Mouse (Mus musculus) embryonic facial prominence, embryonic 13.5 days (tissue): ENCODE measurements at regions not wholly inside any gene's neighbourhood (a gene's known extent, or its start where the extent isn't known, plus 50 kb on each side); places are given as distances from the start of the nearest gene placed in this dataset.

ENCODE experiments used
- ATAC-seq: fragments of 200-750 bp; cut with Nextera tagmentation; 2 replicates; pipeline ENCODE4 v1.8.0; 2017; ENCODE audit warnings: low read depth; ENCODE audit not compliant: insufficient number of reproducible peaks, insufficient read depth, low FRiP score, low TSS enrichment
- H3K27ac ChIP-seq: fragments of 300-500 bp; sonication (generic); 2 replicates; pipeline ENCODE4 v1.5.1; 2015; ENCODE audit warnings: moderate library complexity, mild to moderate bottlenecking, inconsistent platforms
- H3K27me3 ChIP-seq: fragments of 300-500 bp; sonication (generic); 2 replicates; pipeline ENCODE4 v1.6.1; 2015; ENCODE audit warnings: mild to moderate bottlenecking, inconsistent platforms
- H3K36me3 ChIP-seq: fragments of 300-500 bp; sonication (generic); 2 replicates; pipeline ENCODE4 v1.6.1; 2015; ENCODE audit warnings: mild to moderate bottlenecking, inconsistent platforms
- H3K4me1 ChIP-seq: fragments of 300-500 bp; sonication (generic); 2 replicates; pipeline ENCODE4 v1.6.1; 2015; ENCODE audit warnings: inconsistent platforms
- H3K4me2 ChIP-seq: fragments of 300-500 bp; sonication (generic); 2 replicates; pipeline ENCODE4 v1.6.1; 2015; ENCODE audit warnings: moderate library complexity, mild to moderate bottlenecking, inconsistent platforms
- H3K4me3 ChIP-seq: fragments of 300-500 bp; sonication (generic); 2 replicates; pipeline ENCODE4 v1.5.1; 2015; ENCODE audit warnings: mild to moderate bottlenecking, inconsistent platforms
- H3K9ac ChIP-seq: fragments of 300-500 bp; sonication (generic); 2 replicates; pipeline ENCODE4 v1.6.1; 2015; ENCODE audit warnings: mild to moderate bottlenecking, inconsistent platforms
- H3K9me3 ChIP-seq: fragments of 300-500 bp; sonication (generic); 2 replicates; pipeline ENCODE4 v1.6.1; 2016; ENCODE audit warnings: inconsistent platforms
- WGBS: fragments of 180-500 bp; shearing (Covaris S2); methylation state at CpG from one replicate; pipeline ENCODE4 v1.1.7; 2015; ENCODE audit warnings: mixed read lengths; 5-methylcytosine and 5-hydroxymethylcytosine counted together

DNA sequence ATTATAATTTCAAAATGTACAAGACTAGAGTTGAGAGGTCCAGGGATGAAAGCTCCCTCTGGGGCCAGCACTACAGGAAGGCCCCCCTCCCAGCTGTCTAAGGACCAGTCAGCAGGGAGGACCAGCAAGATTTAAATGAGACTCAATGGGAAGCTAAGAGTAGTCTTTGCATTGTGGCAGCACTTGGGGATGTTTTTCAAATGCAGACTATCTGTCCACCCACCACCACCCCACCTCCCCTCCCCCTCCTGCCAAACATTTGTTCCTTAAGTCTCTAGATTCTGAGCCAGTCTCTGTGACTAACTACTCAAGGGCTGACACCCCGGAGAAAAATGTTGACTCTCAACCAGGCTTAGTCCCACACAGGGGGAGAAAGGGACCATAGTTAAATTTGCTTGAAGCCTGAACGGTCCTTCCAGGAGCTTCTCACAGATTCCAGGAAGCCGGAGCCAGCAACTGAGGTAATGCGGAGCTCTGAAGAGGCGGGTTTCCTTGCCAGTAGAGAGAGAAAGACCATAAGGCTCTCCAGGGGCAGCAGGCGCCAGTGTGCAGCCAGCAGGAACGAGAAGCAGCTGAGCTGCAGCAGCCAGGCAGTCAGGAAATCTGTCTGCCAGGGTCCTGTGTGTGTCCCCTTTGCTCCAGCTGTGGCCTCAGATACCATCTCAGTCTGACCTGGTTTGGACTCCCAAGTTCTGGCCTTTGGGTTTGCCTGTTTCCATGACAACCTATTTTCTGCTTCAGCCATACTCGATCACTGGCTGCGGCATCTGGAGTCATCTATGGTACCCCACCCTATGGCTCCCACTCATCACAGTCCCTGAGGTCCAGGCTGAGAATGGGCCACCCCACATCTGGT, 152.1 kb upstream of the Plcz1 start:
- Histone ChIP-seq H3K36me3 (no peaks in the 10 kb centered on the region), H3K27me3 (no peaks in the 10 kb centered on the region), H3K9ac (no peak overlapping the region), H3K4me2 (peak overlapping the region; percentile 27), H3K4me3 (no peak overlapping the region), H3K9me3 (no peaks in the 10 kb centered on the region), H3K4me1 (peaks cover 13% of the 10 kb centered on the region), H3K27ac (peak overlapping the region; percentile 22; the same call in 1 of the 2 replicates)
- WGBS: 25% methylated on average over 9 of the region's 9 CpGs
- ATAC-seq: no peak

DNA sequence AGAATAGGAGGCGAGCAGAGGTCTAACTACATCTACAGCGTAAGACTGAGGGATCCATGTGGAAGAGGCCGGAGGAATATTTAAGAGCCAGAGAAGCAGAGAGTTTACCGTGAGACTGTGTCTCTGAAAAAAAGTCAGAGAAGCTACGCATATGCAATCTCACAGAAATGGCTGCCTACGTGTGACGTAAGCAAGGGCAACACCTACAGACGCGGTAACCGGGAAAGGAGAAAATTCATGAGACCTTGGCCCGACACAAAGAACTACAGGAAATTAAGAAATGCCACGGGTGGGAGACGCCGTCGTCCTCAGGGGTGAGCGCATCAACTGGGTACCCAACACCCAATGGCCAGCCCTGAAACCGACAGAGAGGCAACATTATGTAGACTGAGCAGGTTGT, 151.3 kb upstream of the Plcz1 start:
- no peak for ATAC-seq
- Histone ChIP-seq H3K36me3 (no peaks in the 10 kb centered on the region), H3K27ac (no peak overlapping the region), H3K4me1 (peaks cover 13% of the 10 kb centered on the region), H3K9ac (no peak overlapping the region), H3K4me3 (no peak overlapping the region), H3K4me2 (no peak overlapping the region), H3K9me3 (no peaks in the 10 kb centered on the region), H3K27me3 (no peaks in the 10 kb centered on the region)
- 87% methylated on average over 17 of the region's 17 CpGs for WGBS

- Histone ChIP-seq H3K9me3 (no peaks in the 10 kb centered on the region), H3K4me1 (peaks cover 13% of the 10 kb centered on the region)
- 78% methylated on average over 4 of the region's 4 CpGs for WGBS
Observed at GRCm38 (mm10) chr6:140191341-140191740, 150.1 kb upstream of the Plcz1 start.

GRCm38 (mm10) chr6:140189601-140190000, 148.3 kb upstream of the Plcz1 start:
- Histone ChIP-seq H3K9me3 (no peaks in the 10 kb centered on the region), H3K4me2 (no peak overlapping the region), H3K36me3 (no peaks in the 10 kb centered on the region), H3K4me3 (no peak overlapping the region), H3K4me1 (peaks cover 12% of the 10 kb centered on the region), H3K9ac (no peak overlapping the region), H3K27me3 (no peaks in the 10 kb centered on the region), H3K27ac (no peak overlapping the region)
- no peak for ATAC-seq
- WGBS: 87% methylated on average over 9 of the region's 9 CpGs

More at GRCm38 (mm10) chr6:140191341-140191740, 150.1 kb upstream of the Plcz1 start:
- H3K27me3 ChIP-seq: no peaks in the 10 kb centered on the region
- no peak overlapping the region for H3K27ac ChIP-seq
- ATAC-seq: no peak
- H3K4me2 ChIP-seq: no peak overlapping the region
- H3K4me3 ChIP-seq: no peak overlapping the region
- H3K9ac ChIP-seq: no peak overlapping the region
- no peaks in the 10 kb centered on the region for H3K36me3 ChIP-seq

DNA sequence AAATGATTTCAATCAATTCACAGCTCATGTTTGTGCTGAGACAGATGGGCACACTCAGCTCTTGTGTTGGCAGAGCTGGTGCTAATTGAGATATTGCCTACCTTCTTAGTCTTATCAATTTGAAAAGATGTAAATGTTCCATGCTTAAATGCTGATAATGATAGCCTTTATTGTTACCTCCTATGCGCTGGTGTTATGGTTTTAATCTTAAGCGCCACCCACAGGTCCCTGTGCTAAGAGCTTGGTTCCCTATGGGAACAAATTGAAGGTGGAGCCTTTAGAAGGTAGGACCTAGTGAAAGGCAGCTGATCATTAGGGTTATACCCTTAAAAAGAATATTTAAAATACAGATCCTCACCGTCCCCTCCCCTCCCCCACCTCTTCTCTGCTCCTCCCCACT, 146.5 kb upstream of the Plcz1 start:
- Histone ChIP-seq H3K4me1 (no peaks in the 10 kb centered on the region), H3K27ac (no peak overlapping the region), H3K4me2 (no peak overlapping the region), H3K36me3 (no peaks in the 10 kb centered on the region), H3K9me3 (no peaks in the 10 kb centered on the region), H3K27me3 (no peaks in the 10 kb centered on the region), H3K4me3 (no peak overlapping the region), H3K9ac (no peak overlapping the region)
- 90% methylated on average over 3 of the region's 3 CpGs for WGBS
- no peak for ATAC-seq

GRCm38 (mm10) chr6:140187106-140187505, 145.8 kb upstream of the Plcz1 start:
- Histone ChIP-seq H3K27ac (no peak overlapping the region), H3K4me2 (no peak overlapping the region), H3K9me3 (no peaks in the 10 kb centered on the region), H3K4me1 (no peaks in the 10 kb centered on the region), H3K27me3 (no peaks in the 10 kb centered on the region), H3K36me3 (no peaks in the 10 kb centered on the region), H3K9ac (no peak overlapping the region), H3K4me3 (no peak overlapping the region)
- ATAC-seq: no peak
- WGBS: 77% methylated on average over 6 of the region's 6 CpGs

DNA sequence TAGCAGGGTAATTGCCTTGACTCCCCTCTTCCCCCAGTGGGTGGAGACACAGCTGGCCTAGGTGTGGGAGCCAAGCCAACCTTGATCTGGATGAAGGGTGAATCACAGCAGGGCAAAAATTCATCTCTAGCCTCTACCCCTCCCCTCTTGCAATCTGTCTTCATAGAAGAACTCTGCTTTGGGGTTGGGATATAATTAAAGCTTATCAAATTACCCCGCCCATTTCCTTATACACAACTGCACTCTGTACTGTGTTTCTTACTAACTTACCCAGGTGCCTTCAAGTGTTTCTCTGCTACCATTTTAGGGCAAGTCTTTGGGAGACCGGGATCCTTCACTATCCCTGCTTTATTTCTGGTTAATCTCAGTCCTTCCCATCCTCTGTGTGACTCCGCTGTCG, 138.7 kb upstream of the Plcz1 start:
- no peak overlapping the region for H3K9ac ChIP-seq
- WGBS: 77% methylated on average over 4 of the region's 4 CpGs
- no peak overlapping the region for H3K27ac ChIP-seq
- H3K4me3 ChIP-seq: no peak overlapping the region
- H3K27me3 ChIP-seq: no peaks in the 10 kb centered on the region
- no peaks in the 10 kb centered on the region for H3K9me3 ChIP-seq
- peaks cover 7% of the 10 kb centered on the region for H3K4me1 ChIP-seq
- H3K4me2 ChIP-seq: no peak overlapping the region
- no peak for ATAC-seq
- no peaks in the 10 kb centered on the region for H3K36me3 ChIP-seq

- Histone ChIP-seq H3K4me3 (no peak overlapping the region), H3K4me2 (no peak overlapping the region), H3K36me3 (no peaks in the 10 kb centered on the region), H3K27me3 (no peaks in the 10 kb centered on the region), H3K9me3 (no peaks in the 10 kb centered on the region), H3K27ac (no peak overlapping the region), H3K9ac (no peak overlapping the region), H3K4me1 (peaks cover 7% of the 10 kb centered on the region)
- ATAC-seq: no peak
- 85% methylated on average over 12 of the region's 12 CpGs for WGBS
Observed at GRCm38 (mm10) chr6:140178425-140179193, 137.4 kb upstream of the Plcz1 start.

- H3K4me2 ChIP-seq: no peak overlapping the region
- no peaks in the 10 kb centered on the region for H3K27me3 ChIP-seq
- H3K4me3 ChIP-seq: no peak overlapping the region
- no peaks in the 10 kb centered on the region for H3K36me3 ChIP-seq
- no peaks in the 10 kb centered on the region for H3K9me3 ChIP-seq
- H3K9ac ChIP-seq: no peak overlapping the region
- 92% methylated on average over 9 of the region's 9 CpGs for WGBS
- no peak for ATAC-seq
- H3K4me1 ChIP-seq: 0 out of 2 replicates have a peak, but pooled peaks cover 3% of the 10 kb centered on the region
- H3K27ac ChIP-seq: no peak overlapping the region
Observed at GRCm38 (mm10) chr6:140172716-140173115, 131.5 kb upstream of the Plcz1 start.

GRCm38 (mm10) chr6:140169836-140170235, 128.6 kb upstream of the Plcz1 start:
- WGBS: 93% methylated on average over 3 of the region's 3 CpGs
- Histone ChIP-seq H3K27ac (no peak overlapping the region), H3K4me3 (no peak overlapping the region), H3K9ac (no peak overlapping the region), H3K4me1 (0 out of 2 replicates have a peak, but pooled peaks cover 3% of the 10 kb centered on the region), H3K27me3 (no peaks in the 10 kb centered on the region), H3K4me2 (no peak overlapping the region), H3K9me3 (peaks cover 4% of the 10 kb centered on the region; the same call in 1 of the 2 replicates), H3K36me3 (no peaks in the 10 kb centered on the region)
- no peak for ATAC-seq

DNA sequence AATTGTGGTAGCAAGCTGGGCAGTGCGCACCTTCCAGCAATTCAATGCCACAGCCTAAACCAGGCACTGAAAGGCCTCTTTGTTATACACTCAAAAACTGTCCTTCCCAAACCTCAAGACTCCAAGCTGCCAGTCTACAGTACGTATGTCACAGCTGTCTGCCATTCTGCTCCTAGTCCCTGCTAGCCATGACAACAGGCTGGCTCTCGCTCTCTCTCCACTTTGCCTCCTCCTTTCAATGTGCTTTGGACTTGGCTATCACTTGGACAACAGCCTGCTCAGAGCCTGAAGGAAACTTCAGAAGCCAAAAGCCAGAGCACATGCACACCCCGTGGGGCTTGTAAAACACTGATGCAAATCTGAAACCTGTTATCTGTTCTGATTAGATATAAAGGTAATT, 125.9 kb upstream of the Plcz1 start:
- Histone ChIP-seq H3K4me1 (0 out of 2 replicates have a peak, but pooled peaks cover 3% of the 10 kb centered on the region), H3K4me2 (no peak overlapping the region), H3K36me3 (no peaks in the 10 kb centered on the region), H3K9ac (no peak overlapping the region), H3K27me3 (no peaks in the 10 kb centered on the region), H3K9me3 (peaks cover 4% of the 10 kb centered on the region; the same call in 1 of the 2 replicates), H3K27ac (no peak overlapping the region), H3K4me3 (no peak overlapping the region)
- 75% methylated on average over 4 of the region's 4 CpGs for WGBS
- no peak; the same call in 1 of the 2 replicates for ATAC-seq

DNA sequence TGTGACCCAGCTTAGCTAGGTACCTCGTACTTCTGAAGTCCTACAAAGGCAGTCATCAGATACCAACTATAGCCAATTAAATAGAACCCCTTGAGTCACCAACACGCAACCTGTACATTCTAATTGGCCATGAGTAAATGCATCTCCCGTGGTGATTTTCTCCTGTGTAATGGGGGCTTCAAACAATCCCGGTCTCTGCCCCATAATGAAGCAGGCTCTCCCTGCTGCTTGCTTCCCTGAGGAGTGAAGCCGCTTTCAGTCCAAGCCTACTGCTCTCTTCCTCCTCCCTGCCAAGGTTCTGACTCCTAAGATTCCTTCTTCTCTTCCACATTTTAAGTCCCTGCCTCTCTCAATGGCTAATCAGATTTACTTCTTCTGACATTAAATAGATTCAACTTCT, 121.5 kb upstream of the Plcz1 start:
- H3K27ac ChIP-seq: no peak overlapping the region
- WGBS: 80% methylated on average over 5 of the region's 5 CpGs
- no peak for ATAC-seq
- H3K4me1 ChIP-seq: peaks cover 12% of the 10 kb centered on the region
- H3K4me3 ChIP-seq: no peak overlapping the region
- no peaks in the 10 kb centered on the region for H3K36me3 ChIP-seq
- no peak overlapping the region for H3K9ac ChIP-seq
- no peak overlapping the region for H3K4me2 ChIP-seq
- H3K9me3 ChIP-seq: peaks cover 4% of the 10 kb centered on the region; the same call in 1 of the 2 replicates
- no peaks in the 10 kb centered on the region for H3K27me3 ChIP-seq
